Mouse (Mus musculus) right cerebral cortex, adult 2 months (tissue): ENCODE data around the gene Hnrnpa1.
"Not testable (repeated sequence)": the region's sequence is repeated elsewhere in the genome, so short reads cannot be mapped to it uniquely, and the experiment has no call there.

Source experiments
- DNase-seq, 2 experiments: peaks; one replicate each; pipeline ENCODE4 v3.0.0; 2021 to 2022; ENCODE audit warnings: low spot score in 2 of 2

Hnrnpa1 gene

GRCm38 (mm10) chr15:103272419-103273279, 32.4 kb downstream of the Hnrnpa1 start, which contains the start of gene Copz1:
Copz1 (plus strand) TSS chr15:103272714.
- peak; percentile 97 to 98 for DNase-seq

- not testable (repeated sequence) for DNase-seq
Observed at GRCm38 (mm10) chr15:103275943-103276342, 35.7 kb downstream of the Hnrnpa1 start.

- DNase-seq, result no peak
Observed at GRCm38 (mm10) chr15:103277949-103278348, 37.7 kb downstream of the Hnrnpa1 start.

- no peak for DNase-seq
Observed at GRCm38 (mm10) chr15:103279750-103280149, 39.5 kb downstream of the Hnrnpa1 start.

- no peak for DNase-seq
Observed at GRCm38 (mm10) chr15:103280817-103281464, 40.7 kb downstream of the Hnrnpa1 start.

GRCm38 (mm10) chr15:103281465-103282205, 41.4 kb downstream of the Hnrnpa1 start:
- no peak for DNase-seq

- DNase-seq, result peak in 1 of 2 experiments; percentile 43
Observed at GRCm38 (mm10) chr15:103284066-103284465, 43.8 kb downstream of the Hnrnpa1 start.

- DNase-seq, result peak in 1 of 2 experiments; percentile 8
Observed at GRCm38 (mm10) chr15:103284647-103285046, 44.4 kb downstream of the Hnrnpa1 start.

- DNase-seq, result peak in 1 of 2 experiments; percentile 29
Observed at GRCm38 (mm10) chr15:103285778-103286417, 45.7 kb downstream of the Hnrnpa1 start.

GRCm38 (mm10) chr15:103289600-103289999, 49.4 kb downstream of the Hnrnpa1 start:
- no peak for DNase-seq

- DNase-seq, result no peak
Observed at GRCm38 (mm10) chr15:103290417-103290816, 50.2 kb downstream of the Hnrnpa1 start.

GRCm38 (mm10) chr15:103290843-103291242, 50.6 kb downstream of the Hnrnpa1 start:
- DNase-seq, result no peak

GRCm38 (mm10) chr15:103292673-103293345, 52.6 kb downstream of the Hnrnpa1 start:
- DNase-seq, result no peak

GRCm38 (mm10) chr15:103293375-103293774, 53.1 kb downstream of the Hnrnpa1 start:
- DNase-seq, result no peak

GRCm38 (mm10) chr15:103294649-103295048, 54.4 kb downstream of the Hnrnpa1 start:
- no peak for DNase-seq

- no peak for DNase-seq
Observed at GRCm38 (mm10) chr15:103295851-103296250, 55.6 kb downstream of the Hnrnpa1 start.
